25 mouse cellular contexts compared by ENCODE assay signal in genomic region chr3:152172322-152172935, GRCm38 (mm10). TPM values are rescaled to one million over a fixed set of nuclear protein-coding genes. Genes with fewer than 3 reads are reported as not detected.
DNase-seq lines count a peak whose midpoint lies in the region; ATAC-seq and TF ChIP-seq lines count a peak whose summit lies in the region.
"Had no signal": no experiment of that assay in that cellular context is flagged by ENCODE, and none has a peak within 500 bp of the region (broad histone marks: within the 10 kb centered on the region; RNA-seq: fewer than 3 reads in every experiment).

No protein-coding gene starts in this region.

- H3K9ac ChIP-seq in liver, embryonic 12.5 days, result no peak overlapping the region
- no peak overlapping the region for H3K9ac ChIP-seq in liver, embryonic 11.5 days (ENCODE audit: low read depth, low read length)
- H3K9ac ChIP-seq in limb, embryonic 14.5 days (ENCODE audit: low read depth, low read length, severe bottlenecking), result no peak overlapping the region
- H3K9ac ChIP-seq in lung, postnatal 0 days (replicated peaks; ENCODE audit: low read depth), result no peak overlapping the region
- H3K9ac ChIP-seq: embryonic facial prominence, embryonic 15.5 days; forebrain, embryonic 12.5 days; forebrain, postnatal 0 days; heart, embryonic 15.5 days; liver, embryonic 13.5 days; midbrain, embryonic 13.5 days; neural tube, embryonic 13.5 days had no signal

- peaks cover 19% of the 10 kb centered on the region for H3K4me1 ChIP-seq in liver, embryonic 12.5 days
- peaks cover 7% of the 10 kb centered on the region for H3K4me1 ChIP-seq in liver, embryonic 11.5 days (replicated peaks; ENCODE audit: control insufficient read depth, insufficient read depth, low read length)
- no peaks in the 10 kb centered on the region for H3K4me1 ChIP-seq in limb, embryonic 14.5 days (ENCODE audit: control insufficient read depth, insufficient read depth, low read length)
- no peaks in the 10 kb centered on the region; the same call in 1 of the 2 replicates for H3K4me1 ChIP-seq in lung, postnatal 0 days (ENCODE audit: insufficient read depth, low read depth, low read length)
- peaks cover 10% of the 10 kb centered on the region; the same call in 1 of the 2 replicates for H3K4me1 ChIP-seq in small intestine, adult 2 months (ENCODE audit: control insufficient read depth, insufficient read depth, insufficient read length, low read length)
- H3K4me1 ChIP-seq: midbrain, embryonic 13.5 days had no signal

- no peak for TF ChIP-seq CTCF in lung, postnatal 0 days (IDR thresholded peaks at IDR 0.05)
- TF ChIP-seq CTCF in small intestine, adult 2 months (IDR thresholded peaks at IDR 0.05; ENCODE audit: extremely low read depth, insufficient read length, insufficient replicate concordance, low read depth, low read length), result no peak

- H3K27me3 ChIP-seq in liver, embryonic 12.5 days (replicated peaks), result peaks cover 16% of the 10 kb centered on the region
- H3K27me3 ChIP-seq in liver, embryonic 11.5 days (replicated peaks; ENCODE audit: control insufficient read depth, insufficient read depth, low read length), result peaks cover 6% of the 10 kb centered on the region
- no peaks in the 10 kb centered on the region for H3K27me3 ChIP-seq in limb, embryonic 14.5 days (ENCODE audit: control insufficient read depth, insufficient read depth, low read length)
- H3K27me3 ChIP-seq in lung, postnatal 0 days (replicated peaks; ENCODE audit: insufficient read depth, low read length), result no peaks in the 10 kb centered on the region
- H3K27me3 ChIP-seq in small intestine, adult 2 months (ENCODE audit: control insufficient read depth, insufficient read depth, low read length), result no peaks in the 10 kb centered on the region
- H3K27me3 ChIP-seq: embryonic facial prominence, embryonic 15.5 days; heart, embryonic 15.5 days; neural tube, embryonic 13.5 days had no signal

- DNase-seq in liver, embryonic 11.5 days (ENCODE audit: low spot score), result no peak
- no peak for DNase-seq in limb, embryonic 14.5 days (ENCODE audit: low spot score)
- peak; percentile 78 for DNase-seq in lung, postnatal 0 days (ENCODE audit: low spot score)
- no peak for DNase-seq in thymus, postnatal 36 days
- DNase-seq: adrenal gland, adult 2 months; adrenal gland, postnatal 36 days; B cell, adult 2 months; cerebellum, adult 18-20 months; cerebellum, postnatal 10 days; forebrain, postnatal 0 days; gastrocnemius, postnatal 10 days; kidney, adult 2 months; kidney, postnatal 4 days; liver, embryonic 13.5 days; thymus, adult 18-20 months; thymus, postnatal 4 days had no signal

- WGBS in liver, embryonic 12.5 days (ENCODE audit: insufficient replicate concordance), result 69% methylated on average over 7 of the region's 7 CpGs
- WGBS in liver, embryonic 11.5 days, result 78% methylated on average over 7 of the region's 7 CpGs
- WGBS in limb, embryonic 14.5 days, result 57% methylated on average over 7 of the region's 7 CpGs
- 32% methylated on average over 7 of the region's 7 CpGs for WGBS in lung, postnatal 0 days
- WGBS in small intestine, adult 2 months, result 78% methylated on average over 7 of the region's 7 CpGs

- H3K4me2 ChIP-seq in liver, embryonic 12.5 days, result no peak overlapping the region
- H3K4me2 ChIP-seq in liver, embryonic 11.5 days, result no peak overlapping the region
- no peak overlapping the region for H3K4me2 ChIP-seq in limb, embryonic 14.5 days (replicated peaks; ENCODE audit: low read depth, low read length, severe bottlenecking)
- no peak overlapping the region for H3K4me2 ChIP-seq in lung, postnatal 0 days (replicated peaks; ENCODE audit: low read depth, low read length)
- H3K4me2 ChIP-seq: embryonic facial prominence, embryonic 15.5 days; forebrain, embryonic 12.5 days; heart, embryonic 15.5 days; liver, embryonic 13.5 days; midbrain, embryonic 13.5 days; neural tube, embryonic 13.5 days had no signal

- H3K9me3 ChIP-seq in liver, embryonic 12.5 days (replicated peaks), result no peaks in the 10 kb centered on the region
- H3K9me3 ChIP-seq in liver, embryonic 11.5 days (ENCODE audit: control insufficient read depth, low read length), result no peaks in the 10 kb centered on the region
- no peaks in the 10 kb centered on the region for H3K9me3 ChIP-seq in limb, embryonic 14.5 days (ENCODE audit: control insufficient read depth, low read length)
- no peaks in the 10 kb centered on the region for H3K9me3 ChIP-seq in lung, postnatal 0 days (ENCODE audit: low read length)
- H3K9me3 ChIP-seq: embryonic facial prominence, embryonic 15.5 days; forebrain, embryonic 12.5 days; heart, embryonic 15.5 days; liver, embryonic 13.5 days; midbrain, embryonic 13.5 days; neural tube, embryonic 13.5 days had no signal

- TF ChIP-seq POLR2A in limb, embryonic 14.5 days (IDR thresholded peaks at IDR 0.05; ENCODE audit: borderline replicate concordance, extremely low read depth, insufficient read depth, insufficient read length), result no peak
- TF ChIP-seq POLR2A in small intestine, adult 2 months (IDR thresholded peaks at IDR 0.05; ENCODE audit: low read depth, low read length), result no peak

- no peaks in the 10 kb centered on the region for H3K36me3 ChIP-seq in liver, embryonic 12.5 days
- no peaks in the 10 kb centered on the region for H3K36me3 ChIP-seq in liver, embryonic 11.5 days (ENCODE audit: control insufficient read depth, insufficient read depth, low read length)
- H3K36me3 ChIP-seq in limb, embryonic 14.5 days (ENCODE audit: control insufficient read depth, insufficient read depth, low read length), result no peaks in the 10 kb centered on the region
- no peaks in the 10 kb centered on the region for H3K36me3 ChIP-seq in lung, postnatal 0 days (ENCODE audit: insufficient read depth, low read length)
- no peaks in the 10 kb centered on the region for H3K36me3 ChIP-seq in small intestine, adult 2 months (ENCODE audit: control insufficient read depth, insufficient read depth, low read length)
- H3K36me3 ChIP-seq: embryonic facial prominence, embryonic 15.5 days; forebrain, embryonic 12.5 days; heart, embryonic 15.5 days; liver, embryonic 13.5 days; midbrain, embryonic 13.5 days; neural tube, embryonic 13.5 days had no signal

- H3K27ac ChIP-seq in liver, embryonic 12.5 days, result no peak overlapping the region
- H3K27ac ChIP-seq in liver, embryonic 11.5 days (ENCODE audit: low read depth, low read length), result no peak overlapping the region
- H3K27ac ChIP-seq in limb, embryonic 14.5 days (replicated peaks; ENCODE audit: low read depth, low read length), result no peak overlapping the region
- H3K27ac ChIP-seq in lung, postnatal 0 days (ENCODE audit: low read length), result no peak overlapping the region
- H3K27ac ChIP-seq in small intestine, adult 2 months (ENCODE audit: insufficient read depth, low read depth, low read length), result 0 out of 2 replicates have a peak overlapping the region, but pooled peaks have one; percentile 14
- H3K27ac ChIP-seq: embryonic facial prominence, embryonic 15.5 days; forebrain, embryonic 12.5 days; heart, embryonic 15.5 days; liver, embryonic 13.5 days; macrophage; midbrain, embryonic 13.5 days; neural tube, embryonic 13.5 days had no signal

- ATAC-seq in liver, embryonic 12.5 days, result 0 out of 2 replicates have a peak, but pooled peaks have one; percentile 10
- ATAC-seq in liver, embryonic 11.5 days (replicated peaks; ENCODE audit: low FRiP score), result no peak
- peak; percentile 65 for ATAC-seq in limb, embryonic 14.5 days (ENCODE audit: low FRiP score, low read depth)
- ATAC-seq in lung, postnatal 0 days, result peak; percentile 64
- ATAC-seq: forebrain, postnatal 0 days; hindbrain, embryonic 16.5 days; midbrain, embryonic 13.5 days had no signal

- TF ChIP-seq EP300 in lung, postnatal 0 days (IDR thresholded peaks at IDR 0.05), result no peak

- H3K4me3 ChIP-seq in liver, embryonic 12.5 days, result no peak overlapping the region
- H3K4me3 ChIP-seq in liver, embryonic 11.5 days (ENCODE audit: low read depth, low read length), result no peak overlapping the region
- no peak overlapping the region for H3K4me3 ChIP-seq in limb, embryonic 14.5 days (replicated peaks; ENCODE audit: low read length)
- no peak overlapping the region for H3K4me3 ChIP-seq in lung, postnatal 0 days (ENCODE audit: low read depth, low read length)
- H3K4me3 ChIP-seq in small intestine, adult 2 months (ENCODE audit: low read depth, low read length), result no peak overlapping the region
- H3K4me3 ChIP-seq: embryonic facial prominence, embryonic 15.5 days; forebrain, embryonic 12.5 days; heart, embryonic 15.5 days; liver, embryonic 13.5 days; midbrain, embryonic 13.5 days; neural tube, embryonic 13.5 days had no signal

RNA-seq across cellular contexts. Expression of gene Gipc2, which starts 6.4 kb away (rescaled TPM):
- polyA plus RNA-seq in liver, embryonic 12.5 days (2016; fragmentation: Nextera tagmentation; extraction: Ambion mirVana), result 11.3 and 12.3 TPM in 2 replicates
- polyA plus RNA-seq in liver, embryonic 11.5 days (2014; fragmentation: Nextera tagmentation; extraction: Ambion mirVana), result 12.1 and 15.4 TPM in 2 replicates
- polyA plus RNA-seq in limb, embryonic 14.5 days (2012; rRNA removed), result 0.79 and 2.6 TPM in 2 replicates
- 2.9 and 4.3 TPM in 2 replicates for polyA plus RNA-seq in limb, embryonic 14.5 days (2014; fragmentation: Nextera tagmentation; extraction: Ambion mirVana)
- 86.3 and 107 TPM in 2 replicates for polyA plus RNA-seq in lung, postnatal 0 days (2015; fragmentation: Nextera tagmentation; extraction: Ambion mirVana)
- polyA plus RNA-seq in small intestine, adult 2 months (2012; rRNA removed), result 52.0 and 121 TPM in 2 replicates
- polyA plus RNA-seq: macrophage had no signal

RNA-seq across cellular contexts. Expression of gene Dnajb4, which starts 37.7 kb away (rescaled TPM):
- polyA plus RNA-seq in liver, embryonic 12.5 days (2016; fragmentation: Nextera tagmentation; extraction: Ambion mirVana), result 35.7 and 36.3 TPM in 2 replicates
- polyA plus RNA-seq in liver, embryonic 11.5 days (2014; fragmentation: Nextera tagmentation; extraction: Ambion mirVana), result 29.7 and 33.1 TPM in 2 replicates
- polyA plus RNA-seq in limb, embryonic 14.5 days (2012; rRNA removed), result 15.3 and 19.2 TPM in 2 replicates
- polyA plus RNA-seq in limb, embryonic 14.5 days (2014; fragmentation: Nextera tagmentation; extraction: Ambion mirVana), result 31.6 and 32.9 TPM in 2 replicates
- 54.0 and 58.7 TPM in 2 replicates for polyA plus RNA-seq in lung, postnatal 0 days (2015; fragmentation: Nextera tagmentation; extraction: Ambion mirVana)
- 0.48 and 1.4 TPM in 2 replicates for polyA plus RNA-seq in small intestine, adult 2 months (2012; rRNA removed)

RNA-seq across cellular contexts. Expression of gene Fubp1, which starts 37.8 kb away (rescaled TPM):
- 143 and 144 TPM in 2 replicates for polyA plus RNA-seq in liver, embryonic 12.5 days (2016; fragmentation: Nextera tagmentation; extraction: Ambion mirVana)
- polyA plus RNA-seq in liver, embryonic 11.5 days (2014; fragmentation: Nextera tagmentation; extraction: Ambion mirVana), result 234 and 253 TPM in 2 replicates
- 206 and 232 TPM in 2 replicates for polyA plus RNA-seq in limb, embryonic 14.5 days (2012; rRNA removed)
- polyA plus RNA-seq in limb, embryonic 14.5 days (2014; fragmentation: Nextera tagmentation; extraction: Ambion mirVana), result 223 and 243 TPM in 2 replicates
- 74.9 and 95.5 TPM in 2 replicates for polyA plus RNA-seq in lung, postnatal 0 days (2015; fragmentation: Nextera tagmentation; extraction: Ambion mirVana)
- polyA plus RNA-seq in small intestine, adult 2 months (2012; rRNA removed), result 9.3 and 18.4 TPM in 2 replicates
